Mouse (Mus musculus): ENCODE measurements around the gene Olfr74.
"Not testable (repeated sequence)": the region's sequence is repeated elsewhere in the genome, so short reads cannot be mapped to it uniquely, and the experiment has no call there.

Gene Olfr74

GRCm38 (mm10) chr2:87974563-87974962 is at the start of gene Olfr74:
Gene Olfr74 (minus strand): TSS chr2:87974663.
- no peak for DNase-seq (ENCODE audit: low read depth in 1 of 2, low spot score in 2 of 2)

- DNase-seq (ENCODE audit: low read depth in 1 of 2, low spot score in 2 of 2), result not testable (repeated sequence)
These were observed 48.0 kb upstream of the Olfr74 start, which contains the start of gene Olfr1161 for GRCm38 (mm10) chr2:88022474-88022873. Gene Olfr1161 (plus strand): TSS chr2:88022774.

GRCm38 (mm10) chr2:88007515-88008318 is 33.3 kb upstream of the Olfr74 start, which contains the start of gene Olfr1160:
Gene Olfr1160 (minus strand): TSS chr2:88008268.
- DNase-seq (ENCODE audit: low read depth in 1 of 2, low spot score in 2 of 2), result no peak

GRCm38 (mm10) chr2:87989813-87990212 is 15.3 kb upstream of the Olfr74 start, which contains the start of gene Olfr1158:
Gene Olfr1158 (plus strand): TSS chr2:87990113.
- DNase-seq (ENCODE audit: low read depth in 1 of 2, low spot score in 2 of 2), result no peak

GRCm38 (mm10) chr2:87968199-87968598 is 6.3 kb downstream of the Olfr74 start, which contains the start of gene Olfr1157:
Gene Olfr1157 (minus strand): TSS chr2:87968299.
- no peak for DNase-seq (ENCODE audit: low read depth in 1 of 2, low spot score in 2 of 2)

GRCm38 (mm10) chr2:87953000-87953399 is 21.5 kb downstream of the Olfr74 start, which contains the start of gene Olfr1156:
Gene Olfr1156 (minus strand): TSS chr2:87953100.
- DNase-seq (ENCODE audit: low read depth in 1 of 2, low spot score in 2 of 2), result no peak

GRCm38 (mm10) chr2:87945037-87945436 is 29.4 kb downstream of the Olfr74 start, which contains the start of gene Olfr1155:
Gene Olfr1155 (minus strand): TSS chr2:87945137.
- no peak for DNase-seq (ENCODE audit: low read depth in 1 of 2, low spot score in 2 of 2)
